Mouse (Mus musculus) heart, postnatal 36 days (tissue): Measurements from ENCODE around the gene Wdr72. TPM values are rescaled to one million over a fixed set of nuclear protein-coding genes. Genes with fewer than 3 reads are reported as not detected.
A peak's percentile ranks its signal among the peaks of the same experiment; 100 is the strongest.

Experiments
- DNase-seq, 2 experiments: peaks; one replicate each; pipeline ENCODE4 v3.0.0; 2021 to 2022
- intact Hi-C: fragments of 180-260 bp; cut with DNase I; formaldehyde crosslinking; loops from one replicate; pipeline ENCODE4 v1.15.1; 2025
- total RNA-seq, 2 experiments: library from RNA; stranded (reverse); gene quantifications; 2 replicates each; pipeline ENCODE4 v1.2.3; 2021

The Wdr72 gene
- total RNA-seq, 2 experiments from 2014 or later: 0.14 to 0.16 TPM

DNA sequence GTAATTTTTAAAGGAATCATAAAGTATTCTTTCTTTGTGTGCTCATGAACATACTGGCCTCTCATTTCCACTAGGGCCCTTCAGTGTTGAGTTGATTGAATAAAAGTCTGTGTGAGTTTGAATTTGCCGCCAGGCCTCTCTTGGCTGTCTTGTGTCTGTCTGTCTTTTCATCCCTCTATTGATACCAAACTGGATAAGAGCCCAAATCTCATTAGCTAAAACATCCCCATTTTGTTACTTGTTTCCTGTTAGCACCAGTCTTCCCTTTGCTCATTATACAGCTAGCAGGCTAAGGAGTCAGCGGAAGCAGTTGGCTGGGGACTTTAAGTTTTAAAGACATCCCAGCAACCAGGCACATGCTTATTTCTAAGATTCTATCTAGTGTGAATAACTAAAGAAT, 84.7 kb downstream of the Wdr72 start:
- intact Hi-C loops: no loop called here
- no peak for DNase-seq

DNA sequence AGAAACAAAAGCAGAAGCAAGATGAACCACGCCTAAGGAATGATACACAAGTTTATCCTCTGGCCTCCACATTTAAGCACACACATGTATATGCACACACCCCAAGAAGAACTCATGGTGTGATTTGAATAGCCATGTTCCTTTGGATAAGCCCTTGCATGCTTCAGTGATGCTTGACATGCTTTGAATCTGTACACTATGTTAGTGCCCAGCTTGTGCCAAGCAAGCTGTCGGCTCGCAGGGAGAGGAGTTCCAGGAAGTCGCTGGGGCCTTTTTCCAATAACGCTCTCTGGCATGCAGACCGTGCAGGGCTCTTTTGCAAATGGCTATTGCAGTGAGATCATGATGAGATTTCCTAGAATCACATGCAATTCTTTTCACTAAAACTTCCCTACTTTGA, 118.1 kb downstream of the Wdr72 start:
- intact Hi-C loops: no loop called here
- no peak for DNase-seq

DNA sequence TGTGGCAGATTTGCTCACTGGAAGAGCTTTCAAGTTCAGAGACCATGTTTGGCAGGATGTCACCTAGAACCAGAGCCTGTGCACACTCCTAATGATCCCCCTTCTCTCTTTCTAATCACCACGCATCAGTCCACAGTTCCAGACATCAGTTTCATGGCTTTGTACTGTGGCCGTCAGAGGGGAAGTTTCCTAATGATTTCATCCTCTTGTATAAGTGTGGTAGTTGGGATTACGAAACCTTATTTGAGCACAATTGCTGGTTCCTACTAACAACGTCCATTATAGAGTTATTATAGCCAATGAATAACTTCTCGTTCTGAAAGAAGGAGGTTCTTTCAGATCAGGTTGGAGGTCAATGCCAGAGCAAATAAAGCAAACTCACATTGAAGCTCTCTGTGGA, 131.1 kb downstream of the Wdr72 start:
- intact Hi-C loops: no loop called here
- DNase-seq: no peak

- intact Hi-C loops: no loop called here
- DNase-seq: no peak
These were observed 137.9 kb downstream of the Wdr72 start for GRCm38 (mm10) chr9:74248084-74248483.

DNA sequence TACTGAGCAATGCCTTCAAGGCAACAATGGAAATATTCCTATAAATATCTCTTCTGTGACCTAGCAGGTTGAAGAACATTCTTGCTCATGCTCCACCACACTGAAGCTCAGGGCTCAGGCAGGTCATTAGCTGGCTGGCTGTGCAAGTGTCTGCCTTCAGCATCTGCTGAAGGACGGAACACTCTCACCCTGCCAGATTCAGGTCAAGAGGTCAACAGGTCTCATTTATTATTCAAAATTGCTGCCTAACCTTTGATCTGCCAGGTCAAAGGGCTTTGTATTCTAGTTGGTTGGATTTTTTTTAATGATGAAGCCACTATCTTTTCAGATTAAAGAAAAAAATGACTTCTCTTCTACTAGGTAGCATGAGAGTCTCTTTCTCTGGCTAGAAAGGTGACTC, 139.3 kb downstream of the Wdr72 start:
- intact Hi-C loops: no loop called here
- DNase-seq: no peak

GRCm38 (mm10) chr9:74250522-74250921, 140.4 kb downstream of the Wdr72 start:
- intact Hi-C loops: no loop called here

GRCm38 (mm10) chr9:74258389-74258788, 148.2 kb downstream of the Wdr72 start:
- intact Hi-C loops: no loop called here
- no peak for DNase-seq

More at GRCm38 (mm10) chr9:74250522-74250921, 140.4 kb downstream of the Wdr72 start:
- DNase-seq: no peak

DNA sequence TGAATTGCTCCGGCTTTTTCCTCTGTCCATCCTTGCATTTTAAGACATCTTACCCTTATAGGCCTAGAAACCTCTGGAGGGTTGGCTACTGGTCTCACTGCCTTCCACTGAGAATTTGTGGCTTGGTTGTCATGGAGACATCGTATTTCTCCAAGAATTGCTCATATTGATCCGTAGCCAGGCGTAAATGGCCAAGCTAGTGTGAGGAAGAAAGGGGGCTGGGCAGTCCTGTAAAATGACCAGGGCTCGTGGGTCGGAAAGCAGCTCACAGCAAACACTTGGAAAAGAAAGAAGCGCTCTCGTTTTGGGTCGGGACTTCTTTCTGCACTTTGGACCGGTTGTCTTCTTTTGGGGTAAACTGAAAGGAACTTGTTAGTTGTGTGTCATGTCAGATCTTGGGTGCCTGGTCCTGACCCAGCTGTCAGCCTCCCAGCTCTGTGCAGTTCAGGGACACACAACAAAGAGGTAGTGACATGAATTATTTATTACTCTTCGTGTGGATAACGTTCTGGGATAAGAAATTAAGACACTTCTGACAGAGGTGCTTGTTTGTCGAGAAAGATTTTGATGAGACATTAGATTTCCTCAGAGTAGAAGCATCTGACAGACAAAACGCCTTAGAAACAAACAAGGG, 167.7 kb downstream of the Wdr72 start:
- no peak for DNase-seq
- intact Hi-C loops: no loop called here

DNA sequence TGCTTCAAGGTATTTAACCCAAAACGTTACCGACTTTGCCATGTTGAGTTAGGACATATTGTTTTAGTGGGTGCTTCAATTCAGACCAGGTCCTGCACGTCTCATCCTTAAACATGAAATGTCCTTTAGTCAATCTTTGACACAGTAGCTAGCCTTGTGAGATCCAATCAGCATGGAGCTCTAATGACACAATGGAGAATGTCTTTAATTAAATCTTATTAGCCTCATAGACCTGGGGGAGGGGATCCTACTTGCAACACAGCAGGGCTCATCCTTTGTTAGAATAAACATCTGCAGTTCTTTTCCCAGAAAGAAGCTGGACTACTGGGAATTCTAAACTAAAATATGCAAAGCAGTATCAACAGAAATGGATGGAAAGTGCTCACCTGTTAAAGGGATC, 171.9 kb downstream of the Wdr72 start:
- intact Hi-C loops: loop anchor here (10.0 kb wide), 1 partner anchor 137 kb away; no protein-coding TSS in a partner anchor
- DNase-seq: no peak

- intact Hi-C loops: loop anchor here (2.0 to 10.0 kb wide), 2 partner anchors 141 to 583 kb away; no protein-coding TSS in a partner anchor
- peak; percentile 15 to 17 for DNase-seq
These were observed 176.1 kb downstream of the Wdr72 start for GRCm38 (mm10) chr9:74286210-74286609.

DNA sequence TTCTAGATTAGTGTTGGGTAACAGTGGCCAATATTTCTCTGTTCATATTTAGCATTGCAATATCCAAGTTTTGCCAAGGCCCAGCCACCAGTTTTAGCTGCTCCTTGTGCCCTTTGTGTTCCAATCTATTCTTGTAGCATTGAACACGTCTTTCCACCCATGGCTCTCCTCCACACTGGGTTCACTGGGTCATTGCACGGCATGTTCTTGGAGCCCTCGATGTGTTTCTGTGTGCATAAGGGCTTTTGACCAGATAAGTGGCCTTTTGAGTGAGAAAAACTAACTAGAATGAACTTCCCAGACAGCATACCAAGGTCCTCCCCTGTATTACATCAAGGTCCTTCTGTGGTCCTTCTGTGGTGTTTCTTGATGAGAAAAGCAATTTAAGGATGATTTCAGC, 184.3 kb downstream of the Wdr72 start:
- intact Hi-C loops: no loop called here
- no peak for DNase-seq

- DNase-seq: no peak
- intact Hi-C loops: no loop called here
These were observed 208.6 kb downstream of the Wdr72 start for GRCm38 (mm10) chr9:74318771-74319170.

- intact Hi-C loops: no loop called here
- no peak for DNase-seq
These were observed 214.2 kb downstream of the Wdr72 start for GRCm38 (mm10) chr9:74324089-74324924.

DNA sequence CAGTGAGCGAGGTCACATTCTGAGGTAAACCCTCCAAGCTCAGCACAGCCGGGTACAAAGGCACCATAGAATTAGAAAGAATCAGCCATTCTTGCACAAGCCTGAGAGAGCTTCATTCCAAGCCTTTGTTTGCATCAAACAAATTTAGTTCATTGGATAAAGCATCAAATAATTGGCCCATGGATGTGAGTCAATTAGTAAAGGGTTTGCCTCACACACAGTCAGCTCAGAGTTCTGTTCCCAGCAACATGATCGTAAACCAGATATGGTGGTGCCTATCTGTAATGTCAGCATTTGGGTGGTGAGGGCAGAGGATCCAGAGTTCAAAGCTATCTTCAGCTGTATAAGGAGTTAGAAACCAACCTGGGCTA, 214.8 kb downstream of the Wdr72 start:
- intact Hi-C loops: no loop called here
- DNase-seq: no peak

- intact Hi-C loops: no loop called here
- no peak for DNase-seq
These were observed 215.8 kb downstream of the Wdr72 start for GRCm38 (mm10) chr9:74325981-74326380.

- no peak for DNase-seq
- intact Hi-C loops: no loop called here
These were observed 218.7 kb downstream of the Wdr72 start for GRCm38 (mm10) chr9:74328821-74329220.

GRCm38 (mm10) chr9:74330706-74331495, 220.7 kb downstream of the Wdr72 start:
- no peak for DNase-seq
- intact Hi-C loops: no loop called here

DNA sequence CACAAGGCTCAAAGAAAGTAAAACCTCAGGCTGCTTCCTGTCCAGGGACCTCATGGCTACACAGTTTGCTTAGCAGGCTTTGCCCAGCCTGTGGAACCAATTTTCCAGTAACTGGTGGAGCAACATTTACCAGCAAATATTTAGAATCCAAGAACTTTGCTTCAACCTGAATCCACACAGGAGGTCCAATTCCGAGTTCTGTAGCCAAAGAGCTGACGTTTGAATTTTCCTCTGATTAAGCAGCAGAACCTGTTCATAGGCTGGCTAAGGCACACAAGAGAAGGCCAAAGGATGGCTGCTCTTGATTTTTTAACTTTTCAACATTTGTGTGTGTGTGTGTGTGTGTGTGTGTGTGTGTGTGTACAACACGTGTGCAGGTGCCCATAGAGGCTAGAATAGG, 222.2 kb downstream of the Wdr72 start:
- intact Hi-C loops: no loop called here
- DNase-seq: no peak
